Mouse (Mus musculus) heart, adult 11 months (tissue): Measurements from ENCODE around the gene Mllt3.

Experiments
- DNase-seq: peaks from one replicate; pipeline ENCODE4 v3.0.0; 2022

The Mllt3 gene

GRCm38 (mm10) chr4:87870563-87870962 is 162.6 kb downstream of the Mllt3 start:
- no peak for DNase-seq

- no peak for DNase-seq
Observed at GRCm38 (mm10) chr4:87866564-87866963, 166.6 kb downstream of the Mllt3 start.

GRCm38 (mm10) chr4:87865848-87866247 is 167.3 kb downstream of the Mllt3 start:
- no peak for DNase-seq

- no peak for DNase-seq
Observed at GRCm38 (mm10) chr4:87865041-87865440, 168.1 kb downstream of the Mllt3 start.

GRCm38 (mm10) chr4:87863212-87863611 is 170.0 kb downstream of the Mllt3 start:
- DNase-seq = no peak

- DNase-seq = no peak
Observed at GRCm38 (mm10) chr4:87860723-87861122, 172.4 kb downstream of the Mllt3 start.

GRCm38 (mm10) chr4:87859148-87859547 is 174.0 kb downstream of the Mllt3 start:
- DNase-seq = no peak

GRCm38 (mm10) chr4:87857982-87858381 is 175.2 kb downstream of the Mllt3 start:
- DNase-seq = no peak

GRCm38 (mm10) chr4:87852461-87852860 is 180.7 kb downstream of the Mllt3 start:
- DNase-seq = peak; percentile 89

- no peak for DNase-seq
Observed at GRCm38 (mm10) chr4:87850051-87850450, 183.1 kb downstream of the Mllt3 start.

GRCm38 (mm10) chr4:87844668-87845210 is 188.4 kb downstream of the Mllt3 start:
- no peak for DNase-seq

- DNase-seq = no peak
Observed at GRCm38 (mm10) chr4:87840210-87840910, 192.8 kb downstream of the Mllt3 start.

- DNase-seq = no peak
Observed at GRCm38 (mm10) chr4:87838716-87839115, 194.4 kb downstream of the Mllt3 start.

GRCm38 (mm10) chr4:87837471-87838361 is 195.4 kb downstream of the Mllt3 start:
- no peak for DNase-seq

GRCm38 (mm10) chr4:87836257-87836656 is 196.9 kb downstream of the Mllt3 start:
- DNase-seq = no peak

GRCm38 (mm10) chr4:87835191-87835590 is 198.0 kb downstream of the Mllt3 start:
- no peak for DNase-seq

GRCm38 (mm10) chr4:87834310-87834709 is 198.9 kb downstream of the Mllt3 start:
- DNase-seq = no peak

- no peak for DNase-seq
Observed at GRCm38 (mm10) chr4:87830794-87831306, 202.3 kb downstream of the Mllt3 start.

- DNase-seq = no peak
Observed at GRCm38 (mm10) chr4:87829426-87830063, 203.6 kb downstream of the Mllt3 start.

GRCm38 (mm10) chr4:87826336-87826735 is 206.8 kb downstream of the Mllt3 start:
- no peak for DNase-seq

GRCm38 (mm10) chr4:87823623-87824022 is 209.5 kb downstream of the Mllt3 start:
- DNase-seq = no peak

- no peak for DNase-seq
Observed at GRCm38 (mm10) chr4:87823191-87823590, 210.0 kb downstream of the Mllt3 start.

- no peak for DNase-seq
Observed at GRCm38 (mm10) chr4:87820911-87821310, 212.3 kb downstream of the Mllt3 start.
